ENCODE assay signal across 17 mouse cellular contexts in the genomic region with DNA sequence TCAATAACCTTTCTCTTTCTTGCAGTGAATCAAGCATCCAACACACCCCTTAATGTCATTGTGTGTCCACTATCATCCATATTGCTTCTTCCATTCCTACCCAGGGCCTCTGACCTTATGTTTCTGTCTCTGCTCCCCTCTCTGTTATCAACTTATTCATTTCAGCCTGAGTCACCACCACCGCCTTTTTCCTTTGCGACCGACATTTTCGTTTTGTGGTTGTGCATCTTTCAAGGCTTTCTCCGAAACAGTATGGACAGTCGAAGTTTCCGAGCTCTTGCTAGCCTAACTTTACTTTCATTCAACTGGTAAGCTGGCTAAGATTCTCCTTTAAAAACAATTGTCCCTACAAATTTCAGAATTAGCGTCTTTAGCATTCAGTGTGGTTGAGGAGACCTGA.
"Had no signal": no experiment of that assay in that cellular context is flagged by ENCODE, and none has a peak within 500 bp of the region (broad histone marks: within the 10 kb centered on the region; RNA-seq: fewer than 3 reads in every experiment).

No protein-coding gene starts in this region.

- DNase-seq: liver, postnatal 0 days; lung, adult 2 months; lung, postnatal 14 days; lung, postnatal 36 days; midbrain, embryonic 14.5 days; right cerebral cortex, postnatal 14 days; thymus, adult 2 months; thymus, postnatal 25 days; thymus, postnatal 4 days had no signal

- H3K9ac ChIP-seq: liver, postnatal 0 days; lung, embryonic 15.5 days; midbrain, embryonic 12.5 days; neural tube, embryonic 12.5 days; stomach, embryonic 15.5 days had no signal

- H3K4me2 ChIP-seq: lung, embryonic 15.5 days; midbrain, embryonic 12.5 days; neural tube, embryonic 12.5 days; stomach, embryonic 15.5 days had no signal

- H3K27ac ChIP-seq: lung, embryonic 15.5 days; macrophage; midbrain, embryonic 12.5 days; neural tube, embryonic 12.5 days; stomach, embryonic 15.5 days; stomach, postnatal 0 days had no signal

- H3K27me3 ChIP-seq: lung, embryonic 15.5 days; midbrain, embryonic 12.5 days; neural tube, embryonic 12.5 days; stomach, embryonic 15.5 days had no signal

- ATAC-seq: liver, postnatal 0 days; lung, postnatal 0 days had no signal

- H3K9me3 ChIP-seq: lung, embryonic 15.5 days; stomach, embryonic 15.5 days had no signal

- H3K36me3 ChIP-seq: lung, embryonic 15.5 days; midbrain, embryonic 12.5 days; neural tube, embryonic 12.5 days; stomach, embryonic 15.5 days had no signal

- H3K4me1 ChIP-seq: lung, embryonic 15.5 days; megakaryocyte, embryonic 14.5 days; neural tube, embryonic 12.5 days; stomach, embryonic 15.5 days had no signal

- H3K4me3 ChIP-seq: lung, embryonic 15.5 days; megakaryocyte, embryonic 14.5 days; midbrain, embryonic 12.5 days; neural tube, embryonic 12.5 days; stomach, embryonic 15.5 days had no signal
